Mouse (Mus musculus) megakaryocyte-erythroid progenitor cell, adult 5-6 weeks (primary cell): Measurements from ENCODE around the gene 1700092M07Rik. TPM values are rescaled to one million over a fixed set of nuclear protein-coding genes. Genes with fewer than 3 reads are reported as not detected.
"Not testable (repeated sequence)": the region's sequence is repeated elsewhere in the genome, so short reads cannot be mapped to it uniquely, and the experiment has no call there.

Experiments
- ATAC-seq: replicated peaks from 2 replicates; pipeline ENCODE4 v1.8.0; 2016; ENCODE audit warnings: mild to moderate bottlenecking, inconsistent platforms; ENCODE audit not compliant: severe bottlenecking, poor library complexity, low FRiP score, low TSS enrichment
- total RNA-seq, 2 experiments: library from RNA; stranded (forward) in 1 of 2; stranded (reverse) in 1 of 2; fragments of 200-1000, 215-1000 nt in 1 of 2; fragments of >200 nt in 1 of 2; fragmentation: Nextera tagmentation in 1 of 2; gene quantifications; 2 replicates each; pipeline ENCODE4 v1.2.3; 2014 to 2017

The 1700092M07Rik gene
- total RNA-seq, 2 experiments from 2014 or later: 2.0 to 3.8 TPM

DNA sequence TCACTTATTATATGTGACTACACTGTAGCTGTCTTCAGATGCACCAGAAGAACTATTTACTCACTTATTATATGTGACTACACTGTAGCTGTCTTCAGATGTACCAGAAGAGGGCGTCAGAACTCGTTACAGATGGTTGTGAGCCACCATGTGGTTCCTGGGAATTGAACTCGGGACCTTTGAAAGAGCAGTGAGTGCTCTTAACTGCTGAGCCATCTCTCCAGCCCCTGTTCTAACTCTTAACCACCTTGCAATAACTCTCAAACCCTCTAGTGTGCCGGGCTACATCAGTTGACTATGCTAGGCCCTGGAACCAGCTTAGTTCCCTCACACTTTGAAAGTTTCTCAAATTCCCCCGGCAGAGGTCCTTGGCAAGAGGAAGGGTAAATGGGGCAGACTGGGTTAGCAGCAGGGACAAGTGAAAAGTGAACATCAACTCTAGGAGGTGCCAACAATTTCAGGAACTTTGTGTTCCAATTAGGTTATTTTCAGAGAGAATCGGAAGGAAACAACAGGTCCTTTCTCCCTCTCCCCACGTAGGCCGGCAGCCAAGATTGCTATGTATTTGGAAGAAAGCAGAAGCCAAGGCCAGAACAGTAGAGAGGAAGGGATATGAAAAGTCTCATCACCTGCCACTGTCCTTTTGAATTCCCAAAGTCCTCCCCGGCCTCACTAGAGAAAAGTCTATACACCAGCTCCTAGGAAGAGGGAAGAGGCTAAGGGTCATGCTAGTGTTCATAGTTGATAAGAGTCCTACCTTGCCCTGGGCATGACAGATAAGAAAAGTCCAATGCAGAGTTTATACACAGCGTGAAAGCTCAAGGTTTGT is 25.7 kb upstream of the 1700092M07Rik start:
- ATAC-seq: peak; percentile 48

DNA sequence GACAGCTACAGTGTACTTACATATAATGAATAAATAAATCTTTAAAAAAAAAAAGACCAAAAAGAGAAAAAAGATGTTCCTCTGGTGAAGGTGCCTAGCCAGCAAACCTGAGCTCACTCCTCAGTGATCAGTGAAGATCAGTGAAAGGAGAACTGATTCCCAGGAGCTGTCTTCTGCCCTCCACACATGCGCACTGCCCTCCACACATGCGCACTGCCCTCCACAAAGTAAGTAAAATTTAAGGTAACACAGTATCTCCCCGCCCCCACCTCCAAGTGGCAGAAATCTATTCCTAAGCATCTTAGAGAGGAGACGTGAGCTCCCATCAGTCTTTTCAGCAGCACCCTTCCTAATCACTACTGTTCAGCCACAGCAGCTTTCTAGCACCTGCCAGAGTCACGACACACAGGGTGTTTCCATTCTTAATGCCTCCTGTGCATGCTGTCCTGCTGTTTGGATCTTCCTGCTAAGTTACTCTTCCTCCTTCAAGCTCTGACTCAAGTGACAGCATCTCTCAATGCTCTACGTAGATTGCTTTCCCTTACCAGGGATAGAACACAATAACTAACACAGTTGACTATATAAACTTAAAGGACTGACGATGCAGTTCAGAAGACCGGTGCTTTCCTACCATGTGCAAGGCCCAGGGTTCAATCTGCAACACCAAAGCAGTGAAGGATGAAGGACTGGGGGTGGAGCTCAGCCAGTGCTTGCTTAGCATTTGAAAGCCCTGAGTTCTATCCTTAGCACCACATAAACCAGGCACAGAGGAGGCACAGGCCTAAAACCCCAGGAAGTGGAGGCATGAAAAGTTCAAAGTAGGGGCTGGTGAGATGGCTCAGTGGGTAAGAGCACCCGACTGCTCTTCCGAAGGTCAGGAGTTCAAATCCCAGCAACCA is 24.4 kb upstream of the 1700092M07Rik start:
- no peak for ATAC-seq

DNA sequence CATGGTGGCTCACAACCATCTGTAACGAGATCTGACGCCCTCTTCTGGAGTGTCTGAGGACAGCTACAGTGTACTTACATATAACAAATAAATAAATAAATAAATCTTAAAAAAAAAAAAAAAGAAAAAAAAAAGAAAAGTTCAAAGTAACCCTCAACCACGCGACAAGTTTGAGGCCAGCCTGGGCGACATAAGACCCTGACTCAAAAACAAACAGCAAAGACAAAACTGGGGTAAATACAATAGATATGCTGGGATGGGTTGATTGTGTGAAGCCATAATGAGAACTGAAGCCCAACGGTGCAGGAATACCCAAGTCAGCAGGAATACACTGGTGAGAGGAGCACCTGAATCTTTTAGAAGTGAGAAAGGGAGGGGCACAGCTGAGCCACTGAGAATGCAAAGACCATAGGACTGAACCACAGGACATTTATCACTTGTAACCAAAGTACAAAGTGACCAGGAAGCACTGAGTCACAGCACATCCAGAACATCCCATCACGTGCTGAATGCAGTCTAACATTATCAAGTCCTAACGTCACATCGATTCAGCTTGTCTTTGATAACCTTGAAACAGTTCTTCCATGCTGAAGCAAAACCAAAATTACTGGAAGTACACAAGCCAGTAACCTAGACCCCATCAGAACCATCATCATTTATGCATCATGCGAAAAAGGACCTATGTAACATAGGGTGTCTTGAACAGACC is 23.6 kb upstream of the 1700092M07Rik start:
- ATAC-seq: no peak

DNA sequence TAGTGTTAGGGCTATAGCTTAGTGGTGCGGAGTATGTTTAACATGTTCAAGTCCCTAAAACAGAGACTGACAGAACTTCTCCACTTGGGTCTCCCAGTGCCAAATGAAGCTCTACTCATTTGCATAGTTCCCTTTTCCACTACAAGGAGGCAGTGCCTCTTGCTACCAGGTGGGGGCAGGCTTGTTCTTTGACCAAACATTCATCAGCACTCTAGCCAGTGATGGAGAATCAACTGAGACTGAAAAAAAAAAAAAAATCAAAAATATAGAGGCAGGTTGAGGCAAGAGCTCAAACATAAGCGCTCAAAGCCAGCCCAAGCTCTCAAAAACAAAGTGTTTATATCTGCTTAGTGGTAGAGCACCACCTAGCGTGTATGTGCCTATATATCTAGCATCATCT is 22.2 kb upstream of the 1700092M07Rik start:
- no peak for ATAC-seq

DNA sequence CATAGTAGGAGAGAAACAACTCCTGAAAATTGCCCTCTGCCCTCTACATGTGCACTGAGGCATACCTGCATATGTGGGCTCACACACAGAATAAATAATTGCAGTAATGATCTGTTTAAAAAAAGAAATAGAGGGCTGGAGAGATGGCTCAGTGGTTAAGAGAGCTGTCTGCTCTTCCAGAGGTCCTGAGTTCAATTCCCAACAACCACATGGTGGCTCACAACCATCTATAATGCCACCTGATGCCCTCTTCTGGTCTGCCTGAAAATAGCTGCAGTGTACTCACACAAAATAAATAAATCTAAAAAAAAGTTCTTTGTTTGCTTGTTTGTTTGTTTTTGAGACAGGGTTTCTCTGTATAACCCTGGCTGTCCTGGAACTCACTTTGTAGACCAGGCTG is 21.5 kb upstream of the 1700092M07Rik start:
- ATAC-seq: not testable (repeated sequence)

DNA sequence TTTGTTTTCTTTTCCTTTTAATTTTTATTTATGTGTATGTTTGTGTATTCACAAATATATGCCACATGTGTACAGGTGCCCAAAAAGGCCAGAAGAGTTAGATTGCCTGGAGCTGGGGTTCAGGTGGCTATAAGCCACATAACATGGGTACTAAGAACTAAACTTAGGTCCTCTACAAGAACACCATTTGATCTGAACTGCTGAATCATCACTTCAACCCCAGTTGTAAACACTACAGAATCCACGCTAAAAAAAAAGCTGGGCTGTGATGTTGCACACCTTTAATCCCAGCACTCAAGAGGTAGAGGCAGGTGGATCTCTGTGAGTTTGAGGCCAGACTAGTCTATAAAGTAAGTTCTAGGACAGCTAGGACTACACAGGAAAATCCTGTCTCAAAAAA is 19.1 kb upstream of the 1700092M07Rik start:
- no peak for ATAC-seq

DNA sequence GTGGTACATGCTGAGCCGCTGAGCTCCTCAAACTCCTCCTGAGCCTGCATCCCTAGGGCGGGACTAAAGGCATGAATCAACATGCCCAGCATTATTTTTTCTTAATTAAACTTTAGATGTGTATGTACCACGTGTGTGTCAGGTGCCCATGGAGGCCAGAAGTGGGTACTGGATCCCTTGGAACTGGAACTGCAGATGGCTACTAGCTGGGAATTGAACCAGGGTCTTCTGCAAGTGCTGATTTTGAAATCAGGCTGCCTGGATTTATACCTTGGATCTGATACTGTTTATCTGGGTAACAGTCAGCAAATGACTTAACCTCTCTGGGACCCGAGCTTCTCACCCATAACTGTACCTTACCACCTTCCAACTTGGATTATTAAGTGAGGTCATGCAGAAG is 18.5 kb upstream of the 1700092M07Rik start:
- no peak for ATAC-seq

DNA sequence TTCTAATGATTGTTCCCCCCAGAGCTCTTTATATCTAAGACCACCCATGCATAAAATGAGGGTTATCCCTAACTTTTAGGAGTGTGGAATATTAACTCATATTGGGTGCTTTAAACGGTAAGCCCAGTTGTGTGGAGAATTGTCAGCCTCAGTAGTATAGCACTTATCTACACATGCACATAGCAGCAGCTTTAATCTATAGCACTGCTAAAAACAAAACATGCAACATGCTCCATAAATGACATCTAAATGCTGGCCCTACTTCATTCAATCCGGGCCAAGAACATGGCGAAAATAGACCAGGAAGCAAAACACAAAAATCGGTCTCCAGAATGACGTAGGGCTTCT is 18.0 kb upstream of the 1700092M07Rik start:
- 0 out of 2 replicates have a peak, but pooled peaks have one; percentile 2 for ATAC-seq

DNA sequence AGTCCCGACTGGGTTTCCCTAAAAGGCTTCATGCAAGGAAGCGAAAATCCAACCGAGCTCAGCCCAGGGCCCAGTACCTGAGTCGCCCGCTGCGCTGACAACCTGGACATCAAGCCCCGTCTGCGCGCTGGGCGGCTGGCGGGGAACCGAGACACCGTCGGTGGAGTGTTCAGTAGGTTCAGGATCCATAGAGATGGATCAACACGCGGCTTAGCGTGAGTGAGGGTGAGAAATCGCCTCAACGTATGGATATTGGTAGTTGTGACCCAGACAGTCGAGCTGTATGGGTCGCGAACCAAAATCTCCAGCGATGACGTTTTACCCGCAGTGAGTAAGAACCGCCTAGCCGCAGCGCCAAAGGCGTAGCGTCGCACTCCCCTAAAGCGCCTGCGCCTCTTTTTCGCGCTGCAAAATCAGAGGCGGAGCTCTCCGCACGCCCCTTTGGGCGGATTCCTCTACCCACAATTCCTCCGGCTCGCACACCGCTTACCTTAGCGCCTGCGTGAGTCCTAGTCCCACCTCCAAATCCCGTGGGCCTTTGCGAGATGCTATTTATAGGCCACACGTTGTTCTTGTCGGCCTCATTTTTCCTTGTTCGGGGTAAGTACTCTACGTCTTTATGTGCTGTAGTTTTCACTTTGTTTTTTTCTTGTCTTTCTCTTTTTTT is 17.5 kb upstream of the 1700092M07Rik start, which contains the start of gene Slc3a2:
Gene Slc3a2, minus strand, starts transcription at position 463 of the 667 bp plus-strand sequence.
- peak; percentile 82 for ATAC-seq

DNA sequence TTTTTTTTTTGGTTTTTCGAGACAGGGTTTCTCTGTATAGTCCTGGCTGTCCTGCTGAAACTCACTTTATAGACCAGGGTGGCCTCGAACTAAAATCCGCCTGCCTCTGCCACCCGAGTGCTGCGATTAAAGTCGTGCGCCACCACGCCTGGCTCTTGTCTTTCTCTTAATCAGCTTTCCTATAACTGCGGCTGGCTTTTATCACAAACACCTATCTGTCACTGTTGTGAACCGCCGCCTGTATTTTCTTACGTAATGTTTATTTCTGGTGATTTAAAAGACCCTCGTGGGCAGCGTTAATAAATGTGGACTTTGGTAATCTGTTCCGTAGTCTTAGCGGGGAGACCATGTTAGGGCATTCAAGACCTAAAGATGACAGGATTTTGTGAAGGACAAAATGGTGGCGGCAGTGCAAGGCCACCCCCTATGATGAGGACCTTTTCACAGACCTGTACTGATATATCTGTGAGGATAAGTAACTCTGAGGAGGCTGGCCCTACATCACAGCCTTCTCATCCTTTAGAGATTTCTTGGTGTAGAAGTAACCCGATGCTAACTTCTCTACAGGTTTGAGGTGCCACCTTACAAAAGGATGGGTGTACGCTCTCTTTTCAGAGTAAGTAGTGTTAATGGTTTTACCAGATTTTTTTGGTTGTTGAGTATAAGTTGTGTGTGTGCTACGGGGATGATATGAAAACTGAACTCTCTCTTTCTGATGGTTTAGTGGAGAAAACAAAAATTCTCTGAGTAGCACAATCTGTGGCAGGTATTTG is 16.8 kb upstream of the 1700092M07Rik start:
- ATAC-seq: no peak

DNA sequence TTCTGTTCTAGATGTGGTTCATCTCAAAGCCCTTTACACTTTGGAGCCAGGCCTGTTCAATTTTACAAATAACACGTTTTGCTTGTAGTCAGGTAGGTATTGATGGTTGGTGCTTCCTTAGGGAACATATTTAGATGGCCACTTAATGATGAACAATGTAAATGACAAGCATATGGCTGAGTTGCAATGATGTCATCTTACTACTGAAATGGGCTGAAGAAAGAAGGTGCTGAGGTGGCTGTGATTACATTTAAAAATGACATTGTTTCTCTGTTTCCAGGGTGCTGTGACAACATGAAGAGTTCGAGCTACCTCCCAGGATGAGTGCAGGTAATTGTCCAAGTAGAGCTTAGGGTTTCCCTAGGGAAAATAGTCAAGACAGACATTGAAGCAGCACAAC is 16.1 kb upstream of the 1700092M07Rik start:
- ATAC-seq: no peak

DNA sequence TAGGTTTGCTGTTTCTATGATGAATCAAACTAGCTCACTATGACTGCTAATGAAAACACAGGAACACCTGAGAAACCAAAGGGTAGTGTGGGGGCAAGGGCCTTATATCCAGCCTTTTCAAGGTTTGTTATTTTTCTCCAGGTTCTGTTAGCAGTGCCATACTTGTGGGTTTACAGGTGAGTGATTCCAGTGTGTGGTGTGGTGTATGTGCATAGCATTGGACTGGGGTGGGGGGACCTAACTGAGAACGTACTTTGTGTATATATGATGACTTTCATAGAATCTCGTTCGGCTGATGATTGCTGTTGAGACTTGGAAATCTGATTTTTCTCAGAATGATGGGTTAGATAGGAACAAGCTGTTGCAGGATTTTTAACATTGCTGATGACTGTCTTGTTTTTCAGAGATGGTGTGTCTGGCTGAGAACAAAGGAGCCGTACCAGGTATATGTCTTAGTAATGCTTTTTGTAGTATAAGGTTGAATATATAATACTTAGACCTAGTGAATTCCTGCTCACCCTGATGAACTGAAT is 15.4 kb upstream of the 1700092M07Rik start:
- no peak for ATAC-seq

DNA sequence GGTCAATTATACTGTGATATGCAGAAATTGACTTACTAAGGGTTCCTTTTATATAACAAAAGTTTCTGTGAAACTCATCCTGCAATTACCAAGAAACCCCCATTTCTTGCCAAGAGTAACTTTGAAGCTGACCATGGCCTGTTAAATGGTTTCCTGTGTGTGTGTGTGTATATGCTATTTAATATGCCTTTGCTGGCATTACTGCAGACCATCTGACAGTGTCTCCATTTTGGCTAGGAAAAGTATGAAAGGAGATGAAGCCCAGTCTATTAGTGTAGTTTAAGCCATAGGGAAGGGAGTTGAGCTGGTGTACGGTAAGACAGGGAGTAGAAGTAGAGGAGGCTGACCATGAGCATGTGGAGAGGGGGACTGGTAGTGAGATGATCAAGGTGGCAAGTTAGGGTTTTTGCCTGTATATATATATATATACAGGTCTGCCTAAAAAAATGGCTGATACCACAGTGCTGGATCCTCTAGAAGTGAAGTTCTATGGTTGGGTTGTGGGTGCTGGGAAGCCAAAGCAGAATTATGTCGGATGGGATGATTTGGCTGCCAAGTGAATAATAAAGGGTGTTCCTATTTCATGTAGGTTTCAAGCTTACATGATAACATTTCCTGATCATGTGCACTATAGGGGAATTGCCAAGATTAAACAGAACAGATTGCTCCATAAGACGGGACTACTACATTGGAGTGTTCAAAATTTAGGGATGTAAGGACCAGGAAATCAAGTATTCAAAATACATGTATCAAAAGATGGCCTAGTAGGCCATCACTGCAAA is 13.7 kb upstream of the 1700092M07Rik start:
- 0 out of 2 replicates have a peak, but pooled peaks have one; percentile 2 for ATAC-seq

DNA sequence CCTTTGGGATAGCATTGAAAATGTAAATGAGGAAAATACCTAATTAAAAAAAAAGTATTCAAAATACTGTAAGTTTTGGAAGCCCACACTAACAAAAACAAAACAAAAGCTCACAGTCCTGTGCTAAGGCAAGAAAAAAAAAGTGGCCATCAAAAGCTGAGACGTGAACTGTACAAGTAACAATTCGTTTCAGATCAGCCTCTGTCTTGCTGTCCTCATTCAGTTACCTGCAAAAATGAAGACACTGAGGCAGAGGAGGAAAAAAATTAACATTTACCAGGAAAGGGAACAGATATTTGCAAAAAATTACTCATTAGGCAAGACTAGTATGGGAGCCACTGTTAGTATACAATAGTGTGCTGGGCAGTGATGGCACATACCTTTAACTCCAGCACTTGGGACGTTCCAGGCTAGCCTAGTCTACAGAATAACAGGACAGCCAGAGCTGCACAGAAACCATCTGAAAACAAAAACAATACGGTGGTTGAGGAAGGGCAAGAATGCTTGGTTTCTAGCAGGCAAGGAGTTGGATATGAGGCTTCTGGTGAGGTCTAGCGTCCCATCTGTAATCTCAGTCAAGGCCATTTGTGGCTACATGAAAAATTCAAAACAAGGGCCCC is 12.9 kb upstream of the 1700092M07Rik start:
- ATAC-seq: peak; percentile 26; the same call in 1 of the 2 replicates

DNA sequence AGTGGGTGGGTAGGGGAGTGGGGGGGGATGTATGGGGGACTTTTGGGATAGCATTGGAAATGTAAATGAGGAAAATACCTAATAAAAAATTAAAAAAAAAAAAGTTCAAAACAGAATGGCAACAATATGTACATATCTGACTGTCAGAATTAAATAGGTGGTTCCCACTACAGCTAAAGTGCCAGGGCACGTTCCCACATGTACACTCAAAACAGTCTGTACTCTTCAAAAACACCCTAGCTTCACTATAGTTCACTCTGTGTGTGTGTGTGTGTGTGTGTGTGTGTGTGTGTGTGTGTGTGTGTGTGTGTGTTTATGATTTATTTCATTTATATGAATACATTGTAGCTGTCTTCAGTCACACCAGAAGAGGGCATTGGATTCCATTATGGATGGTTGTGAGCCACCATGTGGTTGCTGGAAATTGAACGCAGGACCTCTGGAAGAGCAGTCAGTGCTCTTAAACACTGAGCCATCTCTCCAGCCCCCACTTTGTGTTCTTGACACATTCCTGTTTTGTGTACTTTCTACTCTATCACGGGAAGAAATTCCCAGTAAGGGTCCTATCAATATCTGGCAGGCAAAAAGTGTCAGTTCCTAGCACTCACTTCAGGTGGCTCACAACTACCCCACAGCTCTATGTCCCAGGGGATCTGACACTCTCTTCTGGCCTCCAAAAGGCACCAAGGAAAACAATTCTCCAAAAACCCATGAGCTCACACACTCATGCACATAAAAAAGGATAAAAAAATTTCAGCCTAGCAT is 12.0 kb upstream of the 1700092M07Rik start:
- not testable (repeated sequence) for ATAC-seq

DNA sequence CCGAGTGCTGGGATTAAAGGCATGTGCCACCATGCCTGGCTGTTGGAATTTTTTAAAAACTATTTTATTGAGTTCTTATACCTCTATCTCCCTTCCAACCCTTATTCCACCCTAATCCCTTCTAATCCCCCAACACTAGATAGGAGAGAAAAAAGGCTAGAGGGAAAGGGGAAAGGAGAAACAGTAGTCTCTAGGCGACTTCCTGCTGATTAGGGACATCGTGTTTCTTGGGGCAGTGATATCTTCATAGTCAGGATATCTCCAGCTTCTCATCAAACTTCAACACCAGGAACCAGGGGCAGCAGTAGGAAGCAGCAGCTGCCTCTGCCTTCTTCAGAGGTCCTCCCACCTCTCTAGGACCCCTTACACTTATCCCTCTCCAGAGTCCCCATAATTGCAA is 6.2 kb upstream of the 1700092M07Rik start:
- no peak for ATAC-seq
